Mouse (Mus musculus): ENCODE results near the gene Mccc2.

DNA sequence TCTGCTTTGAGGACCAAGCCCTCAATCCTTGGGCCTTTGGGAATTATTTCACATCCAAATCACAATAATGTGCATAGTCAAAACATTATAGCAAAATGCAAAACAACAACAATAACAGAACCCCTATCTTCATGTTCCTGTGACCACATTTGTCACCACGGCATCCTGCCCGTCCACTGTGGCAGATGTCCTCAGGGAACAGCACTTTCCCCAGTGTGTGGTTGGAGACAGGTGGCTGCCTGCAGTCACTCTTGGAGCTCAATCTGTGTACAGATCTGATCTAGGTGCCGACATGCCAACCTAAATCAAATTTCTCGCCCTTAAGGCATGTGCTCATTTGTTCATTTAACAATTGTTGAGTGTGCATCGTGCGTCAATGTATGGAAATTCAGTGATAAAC is 83.9 kb downstream of the Mccc2 start:
- TF ChIP-seq POLR2A (IDR thresholded peaks at IDR 0.05; ENCODE audit: borderline replicate concordance, extremely low read depth, low read depth, low read length) (no peak), CTCF (IDR thresholded peaks at IDR 0.05; ENCODE audit: insufficient read depth, low read length) (no peak)

Data from lung, adult 2 months (tissue).